In genomic region chr5:54280670-54281069, GRCm38 (mm10) we compare ENCODE assay signal across 13 mouse cellular contexts.
DNase-seq lines count a peak whose midpoint lies in the region; ATAC-seq and TF ChIP-seq lines count a peak whose summit lies in the region.
"Had no signal": no experiment of that assay in that cellular context is flagged by ENCODE, and none has a peak within 500 bp of the region (broad histone marks: within the 10 kb centered on the region; RNA-seq: fewer than 3 reads in every experiment).

No protein-coding gene starts in this region.

- H3K27me3 ChIP-seq in hindbrain, embryonic 11.5 days (ENCODE audit: control insufficient read depth, insufficient read depth, low read length) = no peaks in the 10 kb centered on the region
- no peaks in the 10 kb centered on the region for H3K27me3 ChIP-seq in hindbrain, embryonic 16.5 days (replicated peaks; ENCODE audit: control insufficient read depth, insufficient read depth, low read length)
- H3K27me3 ChIP-seq in liver, postnatal 0 days (ENCODE audit: insufficient read depth, low read length) = no peaks in the 10 kb centered on the region
- no peaks in the 10 kb centered on the region for H3K27me3 ChIP-seq in liver, embryonic 11.5 days (replicated peaks; ENCODE audit: control insufficient read depth, insufficient read depth, low read length)
- H3K27me3 ChIP-seq in CH12.LX (replicated peaks) = no peaks in the 10 kb centered on the region
- H3K27me3 ChIP-seq: liver, embryonic 15.5 days; stomach, embryonic 15.5 days had no signal

- no peak for DNase-seq in hindbrain, embryonic 11.5 days (ENCODE audit: low spot score)
- no peak for DNase-seq in liver, postnatal 0 days
- no peak for DNase-seq in liver, embryonic 11.5 days (ENCODE audit: low spot score)
- DNase-seq in CH12.LX (ENCODE audit: extremely low read depth) = peak; percentile 22
- peak; percentile 31 for DNase-seq in embryo, embryonic 10.5 days (ENCODE audit: low spot score)
- DNase-seq in right cerebral cortex, postnatal 14 days = no peak
- no peak for DNase-seq in spleen, adult 18-20 months
- DNase-seq: layer of hippocampus, postnatal 36 days had no signal

- in situ Hi-C loops in CH12.LX (cut with MboI; ENCODE audit: low pct_ligation_motif_present, low pct_unique_long_range_greater_than_20kb, low sequenced_read_pairs) = no loop called here

- H3K27ac ChIP-seq in hindbrain, embryonic 11.5 days (ENCODE audit: low read depth, low read length) = no peak overlapping the region
- no peak overlapping the region for H3K27ac ChIP-seq in hindbrain, embryonic 16.5 days (ENCODE audit: low read depth, low read length)
- no peak overlapping the region for H3K27ac ChIP-seq in liver, postnatal 0 days (ENCODE audit: low read depth)
- no peak overlapping the region for H3K27ac ChIP-seq in liver, embryonic 11.5 days (ENCODE audit: low read depth, low read length)
- H3K27ac ChIP-seq in CH12.LX (ENCODE audit: insufficient read depth, low read depth) = no peak overlapping the region
- H3K27ac ChIP-seq: heart, embryonic 10.5 days; liver, embryonic 15.5 days; stomach, embryonic 15.5 days had no signal

- no peaks in the 10 kb centered on the region for H3K9me3 ChIP-seq in hindbrain, embryonic 11.5 days (ENCODE audit: control insufficient read depth, low read length)
- no peaks in the 10 kb centered on the region for H3K9me3 ChIP-seq in hindbrain, embryonic 16.5 days (ENCODE audit: control insufficient read depth, low read length)
- no peaks in the 10 kb centered on the region for H3K9me3 ChIP-seq in liver, postnatal 0 days (ENCODE audit: low read length)
- no peaks in the 10 kb centered on the region for H3K9me3 ChIP-seq in liver, embryonic 11.5 days (ENCODE audit: control insufficient read depth, low read length)
- no peaks in the 10 kb centered on the region for H3K9me3 ChIP-seq in CH12.LX (replicated peaks; ENCODE audit: low read length)
- H3K9me3 ChIP-seq: heart, embryonic 10.5 days; liver, embryonic 15.5 days; stomach, embryonic 15.5 days had no signal

- TF ChIP-seq POLR2A in CH12.LX (IDR thresholded peaks at IDR 0.05; ENCODE audit: low read depth, low read length) = no peak

- TF ChIP-seq EP300 in liver, postnatal 0 days (IDR thresholded peaks at IDR 0.05; ENCODE audit: low read depth) = no peak
- TF ChIP-seq EP300 in CH12.LX (IDR thresholded peaks at IDR 0.05; ENCODE audit: low read length) = no peak

- no peak overlapping the region for H3K4me2 ChIP-seq in hindbrain, embryonic 11.5 days (replicated peaks; ENCODE audit: low read depth, low read length)
- H3K4me2 ChIP-seq in hindbrain, embryonic 16.5 days (ENCODE audit: low read length) = no peak overlapping the region
- H3K4me2 ChIP-seq in liver, postnatal 0 days (ENCODE audit: low read depth, low read length) = no peak overlapping the region
- no peak overlapping the region for H3K4me2 ChIP-seq in liver, embryonic 11.5 days
- no peak overlapping the region for H3K4me2 ChIP-seq in CH12.LX (ENCODE audit: insufficient read depth, low read depth, poor library complexity, severe bottlenecking)
- H3K4me2 ChIP-seq: liver, embryonic 15.5 days; stomach, embryonic 15.5 days had no signal

- 49% methylated on average over 4 of the region's 4 CpGs for WGBS in hindbrain, embryonic 11.5 days
- 33% methylated on average over 4 of the region's 4 CpGs for WGBS in hindbrain, embryonic 16.5 days
- 40% methylated on average over 4 of the region's 4 CpGs for WGBS in liver, postnatal 0 days (ENCODE audit: insufficient replicate concordance)
- WGBS in liver, embryonic 11.5 days = 38% methylated on average over 4 of the region's 4 CpGs

- H3K36me3 ChIP-seq in hindbrain, embryonic 11.5 days (ENCODE audit: control insufficient read depth, insufficient read depth, low read length) = no peaks in the 10 kb centered on the region
- H3K36me3 ChIP-seq in hindbrain, embryonic 16.5 days (ENCODE audit: control insufficient read depth, insufficient read depth, low read length) = no peaks in the 10 kb centered on the region
- H3K36me3 ChIP-seq in liver, postnatal 0 days (replicated peaks; ENCODE audit: insufficient read depth, low read length) = no peaks in the 10 kb centered on the region
- no peaks in the 10 kb centered on the region for H3K36me3 ChIP-seq in liver, embryonic 11.5 days (ENCODE audit: control insufficient read depth, insufficient read depth, low read length)
- no peaks in the 10 kb centered on the region for H3K36me3 ChIP-seq in CH12.LX (replicated peaks in 1 of 2; ENCODE audit: control insufficient read depth in 1 of 2, insufficient read depth in 1 of 2, low read length in 1 of 2)
- H3K36me3 ChIP-seq: heart, embryonic 10.5 days; liver, embryonic 15.5 days; stomach, embryonic 15.5 days had no signal

- dilution Hi-C loops in CH12.LX (cut with MboI; ENCODE audit: extremely low pct_ligation_motif_present, extremely low pct_unique_long_range_greater_than_20kb, low sequenced_read_pairs) = no loop called here

- TF ChIP-seq RAD21 in CH12.LX (IDR thresholded peaks at IDR 0.05; ENCODE audit: low read depth, low read length) = no peak; the same call in 1 of the 2 replicates

- no peak overlapping the region for H3K9ac ChIP-seq in hindbrain, embryonic 11.5 days (ENCODE audit: low read depth, low read length)
- no peak overlapping the region for H3K9ac ChIP-seq in hindbrain, embryonic 16.5 days (ENCODE audit: low read depth, low read length)
- no peak overlapping the region for H3K9ac ChIP-seq in liver, postnatal 0 days (replicated peaks)
- no peak overlapping the region for H3K9ac ChIP-seq in liver, embryonic 11.5 days (ENCODE audit: low read depth, low read length)
- no peak overlapping the region for H3K9ac ChIP-seq in CH12.LX (ENCODE audit: insufficient read depth, low read depth)
- H3K9ac ChIP-seq: liver, embryonic 15.5 days; stomach, embryonic 15.5 days had no signal

- H3K4me1 ChIP-seq in hindbrain, embryonic 11.5 days (replicated peaks; ENCODE audit: control insufficient read depth, insufficient read depth, low read length) = no peaks in the 10 kb centered on the region
- no peaks in the 10 kb centered on the region for H3K4me1 ChIP-seq in hindbrain, embryonic 16.5 days (ENCODE audit: control insufficient read depth, insufficient read depth, low read depth, low read length)
- H3K4me1 ChIP-seq in liver, postnatal 0 days (ENCODE audit: insufficient read depth) = no peaks in the 10 kb centered on the region
- H3K4me1 ChIP-seq in liver, embryonic 11.5 days (replicated peaks; ENCODE audit: control insufficient read depth, insufficient read depth, low read length) = no peaks in the 10 kb centered on the region
- no peaks in the 10 kb centered on the region for H3K4me1 ChIP-seq in CH12.LX (ENCODE audit: control insufficient read depth in 1 of 2, insufficient read depth in 2 of 2)
- H3K4me1 ChIP-seq: heart, embryonic 10.5 days; liver, embryonic 15.5 days; stomach, embryonic 15.5 days had no signal

- ATAC-seq in hindbrain, embryonic 11.5 days (ENCODE audit: low FRiP score) = 0 out of 2 replicates have a peak, but pooled peaks have one; percentile 47
- ATAC-seq in hindbrain, embryonic 16.5 days = no peak
- ATAC-seq in liver, postnatal 0 days = no peak
- ATAC-seq in liver, embryonic 11.5 days (replicated peaks; ENCODE audit: low FRiP score) = no peak

- TF ChIP-seq CTCF in liver, postnatal 0 days (IDR thresholded peaks at IDR 0.05; ENCODE audit: low read depth) = 0 out of 2 replicates have a peak, but pooled peaks have one; percentile 12
- TF ChIP-seq CTCF in CH12.LX (conservative IDR thresholded peaks at IDR 0.05 in 1 of 2, IDR thresholded peaks at IDR 0.05 in 1 of 2; ENCODE audit: low read depth in 2 of 2, low read length in 2 of 2) = peak; percentile 20 to 54; a peak in 3 of 4 replicates

- H3K4me3 ChIP-seq in hindbrain, embryonic 11.5 days (ENCODE audit: low read depth, low read length) = no peak overlapping the region
- H3K4me3 ChIP-seq in hindbrain, embryonic 16.5 days (ENCODE audit: low read length) = no peak overlapping the region
- no peak overlapping the region for H3K4me3 ChIP-seq in liver, postnatal 0 days (ENCODE audit: low read depth, low read length)
- H3K4me3 ChIP-seq in liver, embryonic 11.5 days (ENCODE audit: low read depth, low read length) = no peak overlapping the region
- H3K4me3 ChIP-seq in CH12.LX (replicated peaks in 1 of 3; ENCODE audit: low read depth in 2 of 3, low read length in 2 of 3, poor library complexity in 1 of 3) = no peak overlapping the region
- H3K4me3 ChIP-seq: heart, embryonic 10.5 days; liver, embryonic 15.5 days; myocyte; stomach, embryonic 15.5 days had no signal

- no peaks in the 10 kb centered on the region for H3K79me2 ChIP-seq in CH12.LX (replicated peaks; ENCODE audit: control insufficient read depth, extremely low read depth, insufficient read depth, poor library complexity, severe bottlenecking)

TF ChIP-seq in CH12.LX, 34 proteins besides CTCF, POLR2A, EP300 and RAD21:
- TF ChIP-seq SMC3 (IDR thresholded peaks at IDR 0.05; ENCODE audit: low read depth, low read length) = peak; percentile 36
- no peak for TF ChIP-seq ZKSCAN1 (IDR thresholded peaks at IDR 0.05; ENCODE audit: borderline replicate concordance, low read depth, low read length)

Comparison
In these comparisons a context has a peak if more than half of its experiments do, and no peak if none do; other contexts are left out.
1. DNase-seq: peak in CH12.LX (single experiment) and embryo, embryonic 10.5 days (single experiment); none in hindbrain, embryonic 11.5 days (single experiment), liver, postnatal 0 days (single experiment), liver, embryonic 11.5 days (single experiment), right cerebral cortex, postnatal 14 days (single experiment) and spleen, adult 18-20 months (0 of 2).